Mouse (Mus musculus): Measurements from ENCODE around the gene Nectin4. TPM values are rescaled to one million over a fixed set of nuclear protein-coding genes. Genes with fewer than 3 reads are reported as not detected.

The Nectin4 gene
- polyA plus RNA-seq, 1 experiment from 2014 or later = 1.4 TPM

- H3K27ac ChIP-seq (replicated peaks; ENCODE audit: low read depth, low read length) = no peak overlapping the region
- 94% methylated on average over 3 of the region's 3 CpGs for WGBS
- DNase-seq (no peak), ATAC-seq (ENCODE audit: low FRiP score, low TSS enrichment) (no peak)
- peaks cover 6% of the 10 kb centered on the region; the same call in 1 of the 2 replicates for H3K36me3 ChIP-seq (ENCODE audit: control insufficient read depth, insufficient read depth, low read length)
- H3K27me3 ChIP-seq (ENCODE audit: control insufficient read depth, insufficient read depth, low read length) = no peaks in the 10 kb centered on the region
- H3K4me3 ChIP-seq (replicated peaks; ENCODE audit: low read depth, low read length) = no peak overlapping the region
- no peak overlapping the region for H3K9ac ChIP-seq (replicated peaks; ENCODE audit: low read length)
- H3K4me2 ChIP-seq (ENCODE audit: low read length) = no peak overlapping the region
- peaks cover 16% of the 10 kb centered on the region for H3K4me1 ChIP-seq (ENCODE audit: control insufficient read depth, insufficient read depth, low read length)
- H3K9me3 ChIP-seq (ENCODE audit: control insufficient read depth, low read length) = peaks cover 7% of the 10 kb centered on the region
Observed at GRCm38 (mm10) chr1:171348665-171349064, 21.2 kb upstream of the Nectin4 start.

- peaks cover 16% of the 10 kb centered on the region for H3K4me1 ChIP-seq (ENCODE audit: control insufficient read depth, insufficient read depth, low read length)
- DNase-seq (no peak), ATAC-seq (ENCODE audit: low FRiP score, low TSS enrichment) (no peak)
- H3K9ac ChIP-seq (replicated peaks; ENCODE audit: low read length) = no peak overlapping the region
- peaks cover 7% of the 10 kb centered on the region for H3K9me3 ChIP-seq (ENCODE audit: control insufficient read depth, low read length)
- no peaks in the 10 kb centered on the region for H3K27me3 ChIP-seq (ENCODE audit: control insufficient read depth, insufficient read depth, low read length)
- 99% methylated on average over 2 of the region's 2 CpGs for WGBS
- H3K36me3 ChIP-seq (ENCODE audit: control insufficient read depth, insufficient read depth, low read length) = peaks cover 4% of the 10 kb centered on the region; the same call in 1 of the 2 replicates
- H3K27ac ChIP-seq (replicated peaks; ENCODE audit: low read depth, low read length) = no peak overlapping the region
- H3K4me3 ChIP-seq (replicated peaks; ENCODE audit: low read depth, low read length) = no peak overlapping the region
- no peak overlapping the region for H3K4me2 ChIP-seq (ENCODE audit: low read length)
Observed at GRCm38 (mm10) chr1:171349210-171349609, 20.7 kb upstream of the Nectin4 start.

- no peak overlapping the region for H3K4me2 ChIP-seq (ENCODE audit: low read length)
- DNase-seq = peak; percentile 39
- no peak overlapping the region for H3K9ac ChIP-seq (replicated peaks; ENCODE audit: low read length)
- H3K36me3 ChIP-seq (ENCODE audit: control insufficient read depth, insufficient read depth, low read length) = peaks cover 19% of the 10 kb centered on the region
- no peak overlapping the region for H3K27ac ChIP-seq (replicated peaks; ENCODE audit: low read depth, low read length)
- H3K27me3 ChIP-seq (ENCODE audit: control insufficient read depth, insufficient read depth, low read length) = no peaks in the 10 kb centered on the region
- H3K4me1 ChIP-seq (ENCODE audit: control insufficient read depth, insufficient read depth, low read length) = 0 out of 2 replicates have a peak, but pooled peaks cover 6% of the 10 kb centered on the region
- 78% methylated on average over 5 of the region's 5 CpGs for WGBS
- ATAC-seq (ENCODE audit: low FRiP score, low TSS enrichment) = no peak
- no peak overlapping the region for H3K4me3 ChIP-seq (replicated peaks; ENCODE audit: low read depth, low read length)
- peaks cover 3% of the 10 kb centered on the region for H3K9me3 ChIP-seq (ENCODE audit: control insufficient read depth, low read length)
Observed at GRCm38 (mm10) chr1:171355812-171356340, 14.0 kb upstream of the Nectin4 start.

GRCm38 (mm10) chr1:171356814-171357213, 13.1 kb upstream of the Nectin4 start:
- ATAC-seq (ENCODE audit: low FRiP score, low TSS enrichment) (no peak), DNase-seq (no peak)
- Histone ChIP-seq H3K27me3 (ENCODE audit: control insufficient read depth, insufficient read depth, low read length) (no peaks in the 10 kb centered on the region), H3K9me3 (ENCODE audit: control insufficient read depth, low read length) (peaks cover 3% of the 10 kb centered on the region), H3K36me3 (ENCODE audit: control insufficient read depth, insufficient read depth, low read length) (peaks cover 19% of the 10 kb centered on the region), H3K4me3 (replicated peaks; ENCODE audit: low read depth, low read length) (no peak overlapping the region), H3K4me1 (ENCODE audit: control insufficient read depth, insufficient read depth, low read length) (peaks cover 10% of the 10 kb centered on the region), H3K9ac (replicated peaks; ENCODE audit: low read length) (no peak overlapping the region), H3K4me2 (ENCODE audit: low read length) (no peak overlapping the region), H3K27ac (replicated peaks; ENCODE audit: low read depth, low read length) (no peak overlapping the region)
- 91% methylated on average over 2 of the region's 2 CpGs for WGBS

GRCm38 (mm10) chr1:171358421-171358820, 11.5 kb upstream of the Nectin4 start:
- Histone ChIP-seq H3K27ac (replicated peaks; ENCODE audit: low read depth, low read length) (no peak overlapping the region), H3K27me3 (ENCODE audit: control insufficient read depth, insufficient read depth, low read length) (no peaks in the 10 kb centered on the region), H3K4me2 (ENCODE audit: low read length) (no peak overlapping the region), H3K9ac (replicated peaks; ENCODE audit: low read length) (no peak overlapping the region), H3K36me3 (ENCODE audit: control insufficient read depth, insufficient read depth, low read length) (peaks cover 19% of the 10 kb centered on the region), H3K9me3 (ENCODE audit: control insufficient read depth, low read length) (peaks cover 3% of the 10 kb centered on the region), H3K4me3 (replicated peaks; ENCODE audit: low read depth, low read length) (no peak overlapping the region), H3K4me1 (ENCODE audit: control insufficient read depth, insufficient read depth, low read length) (peaks cover 11% of the 10 kb centered on the region)
- no peak for ATAC-seq (ENCODE audit: low FRiP score, low TSS enrichment)
- 78% methylated on average over 4 of the region's 4 CpGs for WGBS
- peak; percentile 75 for DNase-seq

- no peaks in the 10 kb centered on the region for H3K27me3 ChIP-seq (ENCODE audit: control insufficient read depth, insufficient read depth, low read length)
- 2% methylated on average over 26 of the region's 26 CpGs for WGBS
- peak overlapping the region; percentile 39 for H3K4me3 ChIP-seq (replicated peaks; ENCODE audit: low read depth, low read length)
- H3K27ac ChIP-seq (replicated peaks; ENCODE audit: low read depth, low read length) = peak overlapping the region; percentile 80
- ATAC-seq (ENCODE audit: low FRiP score, low TSS enrichment) (peak; percentile 65), DNase-seq (no peak)
- H3K36me3 ChIP-seq (ENCODE audit: control insufficient read depth, insufficient read depth, low read length) = peaks cover 19% of the 10 kb centered on the region
- peaks cover 11% of the 10 kb centered on the region for H3K4me1 ChIP-seq (ENCODE audit: control insufficient read depth, insufficient read depth, low read length)
- H3K9ac ChIP-seq (replicated peaks; ENCODE audit: low read length) = peak overlapping the region; percentile 73
- H3K4me2 ChIP-seq (ENCODE audit: low read length) = peak overlapping the region; percentile 94
- peaks cover 3% of the 10 kb centered on the region for H3K9me3 ChIP-seq (ENCODE audit: control insufficient read depth, low read length)
Observed at GRCm38 (mm10) chr1:171360253-171360652, 9.6 kb upstream of the Nectin4 start.

GRCm38 (mm10) chr1:171360656-171361055, 9.2 kb upstream of the Nectin4 start, which contains the start of gene Klhdc9:
Gene Klhdc9, minus strand, starts transcription at chr1:171360798.
- Histone ChIP-seq H3K36me3 (ENCODE audit: control insufficient read depth, insufficient read depth, low read length) (peaks cover 19% of the 10 kb centered on the region), H3K9ac (replicated peaks; ENCODE audit: low read length) (peak within 1 kb of the TSS; percentile 73), H3K4me2 (ENCODE audit: low read length) (peak within 1 kb of the TSS; percentile 94), H3K4me1 (ENCODE audit: control insufficient read depth, insufficient read depth, low read length) (peaks cover 11% of the 10 kb centered on the region), H3K27ac (replicated peaks; ENCODE audit: low read depth, low read length) (peak within 1 kb of the TSS; percentile 80), H3K4me3 (replicated peaks; ENCODE audit: low read depth, low read length) (peak within 1 kb of the TSS; percentile 39), H3K27me3 (ENCODE audit: control insufficient read depth, insufficient read depth, low read length) (no peaks in the 10 kb centered on the region), H3K9me3 (ENCODE audit: control insufficient read depth, low read length) (peaks cover 3% of the 10 kb centered on the region)
- DNase-seq (peak; percentile 98), ATAC-seq (ENCODE audit: low FRiP score, low TSS enrichment) (peak; percentile 95)
- WGBS = under 1% methylated on average over 21 of the region's 21 CpGs

GRCm38 (mm10) chr1:171361106-171362103, 8.5 kb upstream of the Nectin4 start:
- WGBS = 28% methylated on average over 16 of the region's 16 CpGs
- H3K9ac ChIP-seq (replicated peaks; ENCODE audit: low read length) = peak overlapping the region; percentile 73
- H3K4me1 ChIP-seq (ENCODE audit: control insufficient read depth, insufficient read depth, low read length) = peaks cover 11% of the 10 kb centered on the region
- H3K9me3 ChIP-seq (ENCODE audit: control insufficient read depth, low read length) = peaks cover 3% of the 10 kb centered on the region
- peaks cover 18% of the 10 kb centered on the region for H3K36me3 ChIP-seq (ENCODE audit: control insufficient read depth, insufficient read depth, low read length)
- peak overlapping the region; percentile 80 for H3K27ac ChIP-seq (replicated peaks; ENCODE audit: low read depth, low read length)
- H3K4me3 ChIP-seq (replicated peaks; ENCODE audit: low read depth, low read length) = peak overlapping the region; percentile 39
- ATAC-seq (ENCODE audit: low FRiP score, low TSS enrichment) (peak; percentile 80), DNase-seq (peak; percentile 93)
- H3K4me2 ChIP-seq (ENCODE audit: low read length) = peak overlapping the region; percentile 94
- no peaks in the 10 kb centered on the region for H3K27me3 ChIP-seq (ENCODE audit: control insufficient read depth, insufficient read depth, low read length)

Data from midbrain, embryonic 14.5 days (tissue).